Mouse (Mus musculus): ENCODE measurements around the gene Ebpl.

Ebpl gene

GRCm38 (mm10) chr14:61327618-61328450 is 32.4 kb downstream of the Ebpl start:
- DNase-seq (ENCODE audit: low spot score): peak; percentile 91

DNA sequence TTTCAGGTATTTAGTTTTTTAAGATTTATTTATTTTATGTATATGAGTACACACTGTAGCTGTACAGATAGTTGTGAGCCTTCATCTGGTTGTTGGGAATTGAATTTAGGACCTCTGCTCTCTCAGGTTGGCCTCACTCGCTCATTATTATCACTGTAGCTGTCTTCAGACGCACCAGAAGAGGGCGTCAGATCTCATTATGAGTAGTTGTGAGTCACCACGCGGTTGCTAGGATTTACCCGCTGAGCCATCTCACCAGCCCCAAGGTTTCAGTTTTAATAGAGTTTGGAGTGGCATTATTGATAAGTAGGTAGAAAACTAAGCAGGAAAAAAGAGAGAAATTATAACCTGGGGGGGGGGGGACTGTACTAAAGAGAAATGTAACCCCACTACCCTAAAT is 33.2 kb downstream of the Ebpl start:
- peak; percentile 26 for DNase-seq (ENCODE audit: low spot score)

- DNase-seq (ENCODE audit: low spot score): no peak
These were observed 37.5 kb downstream of the Ebpl start for GRCm38 (mm10) chr14:61322740-61323139.

- DNase-seq (ENCODE audit: low spot score): no peak
These were observed 39.0 kb downstream of the Ebpl start for GRCm38 (mm10) chr14:61321200-61321599.

GRCm38 (mm10) chr14:61320765-61321164 is 39.5 kb downstream of the Ebpl start:
- DNase-seq (ENCODE audit: low spot score): no peak

DNA sequence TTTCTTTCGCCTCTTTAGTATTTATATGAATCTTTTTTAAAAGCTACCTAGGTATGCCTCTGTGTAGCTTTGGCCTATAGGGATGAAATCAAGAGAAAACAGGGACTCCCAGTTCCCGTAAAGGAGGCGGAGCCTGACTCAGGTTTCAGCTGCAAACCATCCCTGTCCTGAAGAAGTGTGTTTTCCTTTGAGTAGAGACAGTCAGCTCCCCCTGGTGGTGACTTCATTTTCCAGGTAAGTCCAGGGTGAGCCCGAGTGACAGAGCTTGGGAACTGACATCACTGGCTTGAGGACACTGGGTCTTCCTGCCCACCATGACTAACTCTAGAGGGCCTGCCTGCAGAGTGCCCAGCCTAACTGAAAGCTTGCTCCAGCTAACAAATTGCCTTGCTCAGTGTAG is 43.4 kb downstream of the Ebpl start:
- peak; percentile 65 for DNase-seq (ENCODE audit: low spot score)

- DNase-seq (ENCODE audit: low spot score): peak; percentile 21
These were observed 49.3 kb downstream of the Ebpl start for GRCm38 (mm10) chr14:61310963-61311362.

DNA sequence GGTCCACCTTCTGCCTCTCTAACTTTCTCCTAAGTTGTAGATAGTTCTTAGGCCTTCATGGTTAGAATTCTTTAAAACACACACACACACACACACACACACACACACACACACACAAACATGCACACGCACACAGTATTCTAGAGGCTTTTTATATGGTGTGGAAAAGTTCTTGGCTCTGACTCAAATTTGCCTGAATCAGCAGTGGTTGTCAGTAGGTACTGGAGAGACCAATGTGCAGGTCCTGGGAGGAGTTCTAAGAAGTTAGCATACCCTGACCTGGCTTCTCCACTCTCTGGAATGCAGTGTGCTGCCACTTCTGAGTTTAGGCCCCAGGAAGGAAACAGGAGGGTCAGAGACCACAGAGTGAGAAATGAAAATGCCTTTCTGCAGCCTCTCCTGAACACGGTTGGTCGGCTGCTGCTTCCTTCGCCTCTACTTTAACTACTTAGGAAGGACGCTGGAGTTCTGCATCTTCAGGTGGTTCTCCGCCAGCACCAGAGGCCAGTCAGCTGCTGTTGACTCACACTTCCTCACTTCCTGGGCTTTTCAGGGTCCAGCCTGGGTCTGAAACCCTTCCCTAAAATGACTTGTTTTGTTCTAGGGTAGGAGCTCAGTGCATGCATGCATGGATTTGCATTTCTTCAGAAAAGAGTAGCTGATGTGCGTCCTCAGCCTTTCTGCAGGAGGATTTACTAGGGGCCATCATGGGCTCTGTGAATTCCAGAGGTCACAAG is 50.0 kb downstream of the Ebpl start:
- no peak for DNase-seq (ENCODE audit: low spot score)

GRCm38 (mm10) chr14:61309593-61309992 is 50.6 kb downstream of the Ebpl start, which contains the start of gene Arl11:
Gene Arl11, plus strand, starts transcription at chr14:61309753.
- DNase-seq (ENCODE audit: low spot score): peak; percentile 21

DNA sequence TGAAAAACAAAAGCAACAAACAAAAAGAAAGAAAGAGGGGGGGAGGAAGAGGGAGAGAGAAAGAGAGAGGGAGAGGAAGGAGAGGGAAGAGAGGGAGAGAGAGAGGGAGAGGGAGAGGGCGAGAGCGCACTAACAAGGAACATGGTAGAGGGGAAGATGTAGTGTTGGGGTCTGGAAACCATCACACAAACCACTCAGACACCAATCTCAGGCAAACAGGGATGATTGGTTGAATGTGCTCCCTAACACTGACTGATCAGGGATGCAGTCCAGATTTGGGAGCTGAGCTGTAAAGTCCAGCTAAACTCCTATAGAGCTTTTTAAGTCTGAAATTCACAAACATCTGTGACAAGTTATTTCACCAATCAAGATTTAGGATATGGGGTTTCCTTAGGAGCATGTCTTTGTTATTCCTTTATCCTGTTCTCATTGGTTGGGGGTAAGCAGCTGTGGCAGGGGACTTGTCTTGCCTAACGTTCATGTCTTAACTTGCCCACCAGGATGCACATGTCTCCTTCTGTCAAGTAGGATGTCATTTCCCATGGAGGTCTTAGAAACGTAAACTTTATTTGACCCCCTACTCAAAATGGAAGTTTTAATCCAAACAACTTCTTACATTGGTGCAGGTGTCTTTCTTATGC is 56.1 kb downstream of the Ebpl start:
- no peak for DNase-seq (ENCODE audit: low spot score)

GRCm38 (mm10) chr14:61302428-61302827 is 57.8 kb downstream of the Ebpl start:
- no peak for DNase-seq (ENCODE audit: low spot score)

GRCm38 (mm10) chr14:61301323-61301722 is 58.9 kb downstream of the Ebpl start:
- DNase-seq (ENCODE audit: low spot score): no peak

- no peak for DNase-seq (ENCODE audit: low spot score)
These were observed 60.4 kb downstream of the Ebpl start for GRCm38 (mm10) chr14:61299810-61300209.

DNA sequence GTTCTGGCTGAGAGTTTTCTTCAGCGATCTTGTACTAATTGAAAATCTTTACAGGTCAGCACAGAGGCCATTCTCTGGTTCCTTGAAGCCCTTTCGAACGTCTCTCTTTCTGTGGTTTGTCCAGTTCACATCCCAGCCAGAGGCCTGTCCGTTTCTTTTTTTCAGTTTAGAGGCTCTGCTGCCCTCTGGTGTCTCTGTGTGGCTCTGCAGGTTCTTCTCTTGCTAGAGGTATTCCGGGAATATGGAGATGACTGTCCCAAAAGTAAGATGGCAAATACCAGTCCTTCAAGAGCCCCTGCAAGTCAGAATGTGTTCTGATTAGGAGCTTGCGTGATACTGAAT is 65.5 kb downstream of the Ebpl start:
- peak; percentile 57 for DNase-seq (ENCODE audit: low spot score)

- peak; percentile 68 for DNase-seq (ENCODE audit: low spot score)
These were observed 66.1 kb downstream of the Ebpl start for GRCm38 (mm10) chr14:61293884-61294737.

DNA sequence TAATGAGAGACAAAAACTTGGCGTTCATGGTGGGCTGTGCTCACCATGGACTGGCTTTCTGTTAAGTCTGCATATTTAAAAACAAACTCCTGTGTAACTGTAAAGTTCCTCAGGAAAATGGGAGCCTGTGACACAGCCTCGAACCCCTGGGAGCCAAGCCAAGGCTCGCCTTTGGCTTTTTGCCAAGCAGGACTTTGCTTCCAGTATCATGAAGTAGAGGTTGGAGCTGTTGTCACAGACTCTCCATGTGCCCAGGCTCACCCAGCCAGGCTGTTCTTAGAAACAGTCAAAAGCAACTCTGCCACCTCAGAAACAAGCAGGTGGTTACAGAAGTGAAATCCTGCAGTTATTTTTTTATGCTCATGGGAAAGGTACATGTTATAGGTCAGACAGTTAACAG is 69.6 kb downstream of the Ebpl start:
- DNase-seq (ENCODE audit: low spot score): no peak

- no peak for DNase-seq (ENCODE audit: low spot score)
These were observed 71.5 kb downstream of the Ebpl start for GRCm38 (mm10) chr14:61288606-61289286.

Measured in layer of hippocampus, adult 11-12 months (tissue).